Mouse (Mus musculus) layer of hippocampus, adult 11-12 months (tissue): ENCODE data around the gene BC051665.

Experiments
- DNase-seq: peaks from one replicate; pipeline ENCODE4 v3.0.0; 2022; ENCODE audit warnings: low spot score

Gene BC051665

GRCm38 (mm10) chr13:60743381-60744077, 42.6 kb downstream of the BC051665 start:
- DNase-seq, result no peak

GRCm38 (mm10) chr13:60742611-60743010, 43.6 kb downstream of the BC051665 start:
- DNase-seq, result no peak

DNA sequence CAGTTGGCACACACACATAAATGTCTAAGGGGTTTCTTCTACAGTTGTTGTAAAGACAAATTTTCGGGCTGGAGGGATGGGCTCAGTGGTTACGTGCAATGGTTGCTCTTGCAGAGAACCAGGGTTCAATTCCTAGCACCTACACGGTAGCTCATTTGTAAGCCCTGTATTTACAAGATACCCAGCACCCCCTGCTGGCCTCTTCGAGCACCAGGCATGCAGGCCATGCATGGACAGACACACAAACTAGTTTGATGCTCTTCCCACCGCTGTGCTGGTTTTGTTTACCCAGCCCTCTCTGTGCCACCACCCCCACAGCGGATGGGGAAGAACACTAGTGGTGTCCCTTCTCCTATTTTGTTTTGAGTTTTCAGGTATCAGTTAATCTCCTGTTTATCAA, 45.9 kb downstream of the BC051665 start:
- DNase-seq, result no peak

DNA sequence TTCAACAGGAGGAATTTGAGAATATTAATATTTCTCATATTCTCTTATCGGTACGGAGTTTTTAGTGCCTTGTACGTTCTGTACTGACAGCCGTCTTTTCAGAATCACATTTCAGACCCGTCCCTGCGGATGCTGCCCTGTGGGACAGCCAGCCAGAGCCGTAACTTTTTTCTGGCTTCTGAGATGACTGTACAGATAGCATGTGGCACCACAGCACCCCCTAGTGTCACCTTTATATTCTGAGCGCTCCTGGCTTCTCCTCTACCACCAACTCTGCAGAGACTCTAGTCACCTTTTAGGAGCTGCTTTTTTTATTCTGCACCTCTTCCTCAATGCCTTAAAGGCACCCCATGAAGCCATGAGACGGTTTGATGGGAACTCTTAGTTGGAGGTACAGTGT, 47.7 kb downstream of the BC051665 start:
- DNase-seq, result peak; percentile 79

DNA sequence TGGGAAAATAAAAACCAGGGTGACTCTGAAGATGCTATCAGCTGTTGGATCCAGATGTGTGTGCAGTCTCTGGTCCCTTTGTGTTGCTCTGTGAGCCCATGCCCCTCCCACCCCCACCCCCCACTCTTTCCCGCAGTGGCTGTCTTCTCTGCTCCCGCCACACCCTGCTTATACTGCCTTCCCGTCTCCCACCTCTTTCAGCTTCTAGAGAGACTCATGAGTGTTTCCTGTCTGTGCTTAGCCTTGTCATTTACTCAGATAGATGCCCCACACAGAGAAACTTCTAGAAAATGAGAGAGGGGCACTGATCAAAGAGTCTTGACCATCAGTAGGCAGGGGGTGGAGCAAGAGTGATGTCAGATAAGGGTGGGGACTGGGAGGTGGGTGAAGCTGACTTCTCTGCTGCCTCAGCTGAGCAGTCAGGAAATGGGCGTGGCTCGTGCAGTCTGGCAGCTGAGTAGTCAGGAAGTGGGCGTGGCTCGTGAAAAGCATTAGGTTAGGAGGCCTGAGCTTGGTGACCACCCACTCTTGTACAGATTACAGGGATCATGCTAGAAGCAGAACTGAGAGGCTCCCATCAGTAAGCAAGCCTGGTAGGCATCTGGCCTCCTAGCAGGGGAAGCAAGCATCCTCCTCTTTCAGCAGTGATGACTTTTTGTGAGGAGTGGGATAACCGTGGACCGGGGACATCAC, 48.4 kb downstream of the BC051665 start:
- peak; percentile 73 for DNase-seq

DNA sequence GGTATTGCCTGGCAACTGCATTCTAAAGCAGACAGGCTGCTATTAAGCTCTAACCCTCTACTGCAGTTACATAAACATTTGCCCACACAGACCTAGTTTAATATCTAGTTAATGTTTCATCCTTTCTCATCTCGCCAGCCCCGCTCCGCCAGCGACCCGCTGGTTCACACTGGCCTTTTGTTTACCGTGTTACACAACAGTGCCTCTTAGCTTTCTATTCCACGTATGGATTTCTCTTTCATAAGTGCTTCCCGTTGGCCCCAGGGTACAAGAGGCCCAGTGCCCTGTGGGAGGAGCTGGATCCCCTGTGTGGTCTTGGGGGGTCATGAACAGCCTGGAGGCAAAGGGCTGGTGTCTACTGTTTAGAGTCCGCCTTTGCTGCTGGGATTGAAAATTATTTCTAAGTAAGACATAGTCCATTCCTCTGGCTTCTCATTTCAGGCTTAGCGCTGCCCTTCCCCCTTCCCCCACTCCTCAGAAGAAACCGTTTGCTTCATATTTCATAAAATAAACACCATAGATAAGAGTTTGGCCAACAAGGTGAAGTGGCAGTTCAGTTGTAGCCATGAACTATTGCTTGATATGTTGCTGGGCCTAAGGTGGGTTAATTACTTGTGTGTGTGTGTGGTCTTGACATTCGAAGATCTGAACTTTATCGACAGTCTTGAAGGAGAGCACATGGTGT, 49.6 kb downstream of the BC051665 start:
- DNase-seq, result no peak

- DNase-seq, result no peak
Measured at GRCm38 (mm10) chr13:60735306-60735705, 50.9 kb downstream of the BC051665 start.
